Mouse (Mus musculus) neural tube, embryonic 11.5 days (tissue): Measurements from ENCODE around the gene Mthfd1. TPM values are rescaled to one million over a fixed set of nuclear protein-coding genes. Genes with fewer than 3 reads are reported as not detected.

Experiments
- ATAC-seq: fragments of 200-750 bp; cut with Nextera tagmentation; 2 replicates; pipeline ENCODE4 v1.8.0; 2017; ENCODE audit warnings: moderate number of reproducible peaks, mild to moderate bottlenecking, moderate TSS enrichment, moderate library complexity; ENCODE audit not compliant: insufficient read depth, low FRiP score, low TSS enrichment
- DNase-seq: peaks from one replicate; pipeline ENCODE4 v3.0.0-alpha.2; 2015; ENCODE audit warnings: low spot score
- H3K27ac ChIP-seq: fragments of 300-500 bp; sonication (generic); 2 replicates; pipeline ENCODE4 v1.5.1; 2014; ENCODE audit warnings: low read depth, mild to moderate bottlenecking, low read length
- H3K27me3 ChIP-seq: fragments of 300-500 bp; sonication (generic); 2 replicates; pipeline ENCODE4 v1.6.1; 2014; ENCODE audit warnings: mild to moderate bottlenecking, low read length, mixed read lengths; ENCODE audit not compliant: control insufficient read depth, insufficient read depth
- H3K36me3 ChIP-seq: fragments of 300-500 bp; sonication (generic); 2 replicates; pipeline ENCODE4 v1.6.1; 2014; ENCODE audit warnings: mild to moderate bottlenecking, low read length, moderate library complexity, mixed read lengths; ENCODE audit not compliant: control insufficient read depth, insufficient read depth
- H3K4me1 ChIP-seq: fragments of 300-500 bp; sonication (generic); 2 replicates; pipeline ENCODE4 v1.6.1; 2014; ENCODE audit warnings: low read length, mixed read lengths; ENCODE audit not compliant: control insufficient read depth, insufficient read depth
- H3K4me2 ChIP-seq: fragments of 300-500 bp; sonication (generic); 2 replicates; pipeline ENCODE4 v1.6.1; 2014; ENCODE audit warnings: low read depth, mild to moderate bottlenecking, moderate library complexity
- H3K4me3 ChIP-seq: fragments of 300-500 bp; sonication (generic); 2 replicates; pipeline ENCODE4 v1.5.1; 2014; ENCODE audit warnings: low read depth, low read length
- H3K9ac ChIP-seq: fragments of 300-500 bp; sonication (generic); 2 replicates; pipeline ENCODE4 v1.6.1; 2014; ENCODE audit warnings: mild to moderate bottlenecking, low read length
- H3K9me3 ChIP-seq: fragments of 300-500 bp; sonication (generic); 2 replicates; pipeline ENCODE4 v1.6.1; 2016; ENCODE audit warnings: low read length; ENCODE audit not compliant: control insufficient read depth
- WGBS: fragments of 180-500 bp; shearing (Covaris S2); extraction: QIAGEN DNeasy Blood & Tissue Kit; methylation state at CpG from one replicate; pipeline ENCODE4 v1.1.7; 2014; 5-methylcytosine and 5-hydroxymethylcytosine counted together
- polyA plus RNA-seq: library from polyadenylated mRNA; unstranded; fragments of >200 nt; fragmentation: Nextera tagmentation; extraction: Ambion mirVana; gene quantifications from 2 replicates; pipeline ENCODE4 v1.2.1, GENCODE M21; 2014

Mthfd1 gene
- polyA plus RNA-seq, 1 experiment from 2014 or later, result 60.8 TPM

GRCm38 (mm10) chr12:76268686-76269085 is 13.6 kb downstream of the Mthfd1 start:
- WGBS, result 83% methylated on average over 10 of the region's 10 CpGs
- Histone ChIP-seq H3K4me3 (no peak overlapping the region), H3K27me3 (no peaks in the 10 kb centered on the region), H3K9me3 (no peaks in the 10 kb centered on the region), H3K4me2 (no peak overlapping the region), H3K36me3 (no peaks in the 10 kb centered on the region), H3K4me1 (no peaks in the 10 kb centered on the region), H3K9ac (no peak overlapping the region), H3K27ac (no peak overlapping the region)
- ATAC-seq, result no peak
- no peak for DNase-seq

- Histone ChIP-seq H3K4me2 (no peak overlapping the region), H3K4me1 (no peaks in the 10 kb centered on the region), H3K36me3 (no peaks in the 10 kb centered on the region), H3K27ac (no peak overlapping the region), H3K4me3 (no peak overlapping the region), H3K27me3 (no peaks in the 10 kb centered on the region), H3K9me3 (no peaks in the 10 kb centered on the region), H3K9ac (no peak overlapping the region)
- DNase-seq, result no peak
- no peak for ATAC-seq
- 79% methylated on average over 7 of the region's 7 CpGs for WGBS
These were observed 14.1 kb downstream of the Mthfd1 start for GRCm38 (mm10) chr12:76269196-76269595.

GRCm38 (mm10) chr12:76271516-76271915 is 16.4 kb downstream of the Mthfd1 start:
- ATAC-seq, result no peak
- H3K9me3 ChIP-seq, result no peaks in the 10 kb centered on the region

DNA sequence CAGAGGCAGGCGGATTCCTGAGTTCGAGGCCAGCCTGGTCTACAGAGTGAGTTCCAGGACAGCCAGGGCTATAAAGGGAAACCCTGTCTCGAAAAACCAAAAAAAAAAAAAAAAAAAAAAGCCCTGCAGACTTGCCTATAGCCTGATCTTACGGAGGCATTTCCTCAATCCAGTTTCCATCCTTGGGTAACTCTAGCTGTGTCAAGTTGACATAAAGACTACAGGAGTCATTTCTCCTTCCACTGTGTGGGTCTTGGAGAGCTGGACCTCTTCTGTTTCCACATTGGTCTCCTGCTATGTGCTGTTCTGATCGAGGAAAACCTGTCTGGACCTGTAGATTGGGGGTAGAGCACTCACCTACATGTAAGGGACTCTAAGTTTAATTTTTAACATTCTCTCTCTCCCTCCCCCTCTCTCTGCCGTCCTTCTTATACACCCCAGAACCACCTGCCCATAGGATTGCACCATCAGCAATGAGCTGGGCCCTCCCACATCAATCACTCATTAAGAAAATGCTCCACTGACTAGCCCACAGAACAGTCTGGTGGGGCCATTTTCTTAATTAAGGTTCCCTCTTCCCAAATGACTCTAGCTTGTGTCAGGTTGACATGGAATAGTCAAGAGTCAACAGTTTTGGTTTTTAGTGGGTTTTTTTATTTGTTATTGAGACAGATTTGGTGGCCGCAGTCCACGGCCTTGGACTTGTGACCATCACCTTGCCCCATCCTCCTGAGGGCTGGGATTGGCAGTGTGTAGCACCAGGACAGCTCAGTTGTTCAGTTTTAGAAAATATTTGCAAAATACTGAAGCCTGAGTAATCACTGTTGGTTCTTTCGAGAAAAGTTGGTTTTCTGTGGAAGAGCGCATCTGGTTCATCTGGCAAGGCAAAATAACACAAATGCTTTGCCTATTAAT is 17.8 kb downstream of the Mthfd1 start:
- no peaks in the 10 kb centered on the region for H3K9me3 ChIP-seq
- WGBS, result 88% methylated on average over 10 of the region's 10 CpGs
- H3K4me3 ChIP-seq, result no peak overlapping the region
- DNase-seq (no peak), ATAC-seq (no peak)
- H3K4me1 ChIP-seq, result no peaks in the 10 kb centered on the region
- H3K4me2 ChIP-seq, result no peak overlapping the region
- H3K9ac ChIP-seq, result no peak overlapping the region
- no peaks in the 10 kb centered on the region for H3K27me3 ChIP-seq
- H3K36me3 ChIP-seq, result no peaks in the 10 kb centered on the region
- H3K27ac ChIP-seq, result no peak overlapping the region

More at GRCm38 (mm10) chr12:76271516-76271915, 16.4 kb downstream of the Mthfd1 start:
- DNase-seq, result no peak
- Histone ChIP-seq H3K27ac (no peak overlapping the region), H3K4me2 (no peak overlapping the region), H3K36me3 (no peaks in the 10 kb centered on the region), H3K4me1 (no peaks in the 10 kb centered on the region), H3K4me3 (no peak overlapping the region), H3K27me3 (no peaks in the 10 kb centered on the region), H3K9ac (no peak overlapping the region)
- WGBS, result 94% methylated on average over 6 of the region's 6 CpGs

GRCm38 (mm10) chr12:76278209-76278608 is 23.1 kb downstream of the Mthfd1 start:
- H3K27ac ChIP-seq, result no peak overlapping the region
- no peaks in the 10 kb centered on the region for H3K9me3 ChIP-seq
- no peak overlapping the region for H3K4me3 ChIP-seq
- no peaks in the 10 kb centered on the region for H3K27me3 ChIP-seq
- no peaks in the 10 kb centered on the region for H3K4me1 ChIP-seq
- WGBS, result 93% methylated on average over 6 of the region's 6 CpGs
- H3K4me2 ChIP-seq, result no peak overlapping the region
- ATAC-seq (no peak), DNase-seq (no peak)
- H3K36me3 ChIP-seq, result no peaks in the 10 kb centered on the region
- H3K9ac ChIP-seq, result no peak overlapping the region

- H3K27me3 ChIP-seq, result no peaks in the 10 kb centered on the region
- H3K9ac ChIP-seq, result no peak overlapping the region
- H3K4me1 ChIP-seq, result no peaks in the 10 kb centered on the region
- H3K27ac ChIP-seq, result no peak overlapping the region
- no peaks in the 10 kb centered on the region for H3K9me3 ChIP-seq
- DNase-seq (no peak), ATAC-seq (no peak)
- WGBS, result 91% methylated on average over 9 of the region's 9 CpGs
- no peak overlapping the region for H3K4me3 ChIP-seq
- no peak overlapping the region for H3K4me2 ChIP-seq
- no peaks in the 10 kb centered on the region for H3K36me3 ChIP-seq
These were observed 25.5 kb downstream of the Mthfd1 start for GRCm38 (mm10) chr12:76280556-76280955.

- Histone ChIP-seq H3K4me2 (no peak overlapping the region), H3K27me3 (no peaks in the 10 kb centered on the region), H3K9ac (no peak overlapping the region), H3K4me1 (no peaks in the 10 kb centered on the region), H3K4me3 (no peak overlapping the region), H3K27ac (no peak overlapping the region), H3K9me3 (no peaks in the 10 kb centered on the region), H3K36me3 (no peaks in the 10 kb centered on the region)
- DNase-seq, result no peak
- no peak for ATAC-seq
- WGBS, result 89% methylated on average over 2 of the region's 2 CpGs
These were observed 26.1 kb downstream of the Mthfd1 start for GRCm38 (mm10) chr12:76281111-76281660.

GRCm38 (mm10) chr12:76282132-76282531 is 27.0 kb downstream of the Mthfd1 start:
- 79% methylated on average over 4 of the region's 4 CpGs for WGBS
- no peak overlapping the region for H3K4me2 ChIP-seq
- no peaks in the 10 kb centered on the region for H3K9me3 ChIP-seq
- ATAC-seq, result no peak
- H3K9ac ChIP-seq, result no peak overlapping the region
- H3K4me3 ChIP-seq, result no peak overlapping the region
- H3K27me3 ChIP-seq, result no peaks in the 10 kb centered on the region
- no peak overlapping the region for H3K27ac ChIP-seq
- no peaks in the 10 kb centered on the region for H3K4me1 ChIP-seq
- H3K36me3 ChIP-seq, result no peaks in the 10 kb centered on the region
- DNase-seq, result no peak
